Mouse (Mus musculus) lung, postnatal 10 days (tissue): ENCODE results near the gene Tmem266.
A peak's percentile ranks its signal among the peaks of the same experiment; 100 is the strongest.

Experiments
- DNase-seq: peaks from one replicate; pipeline ENCODE4 v3.0.0; 2021

Gene Tmem266

DNA sequence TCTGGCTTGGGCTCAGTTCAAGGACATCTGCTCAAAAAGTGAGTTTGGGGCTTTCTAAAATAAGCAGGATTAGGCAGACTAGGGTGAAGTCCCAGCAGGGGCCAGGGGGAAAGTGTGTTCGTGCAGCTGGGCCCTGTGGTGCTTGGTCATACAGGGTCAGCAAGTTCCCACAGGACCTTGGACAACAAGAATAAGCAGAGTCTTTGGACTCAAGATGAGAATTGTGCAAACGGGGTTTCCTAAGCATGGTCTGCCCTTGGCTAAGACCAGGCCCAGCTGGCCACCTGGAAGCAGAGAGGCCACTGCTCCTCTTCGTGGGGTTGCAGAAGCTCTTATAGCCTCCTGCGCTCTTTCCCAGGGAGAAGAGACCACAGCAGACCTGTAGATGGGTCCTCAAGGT is 77.5 kb downstream of the Tmem266 start:
- DNase-seq = peak; percentile 23

DNA sequence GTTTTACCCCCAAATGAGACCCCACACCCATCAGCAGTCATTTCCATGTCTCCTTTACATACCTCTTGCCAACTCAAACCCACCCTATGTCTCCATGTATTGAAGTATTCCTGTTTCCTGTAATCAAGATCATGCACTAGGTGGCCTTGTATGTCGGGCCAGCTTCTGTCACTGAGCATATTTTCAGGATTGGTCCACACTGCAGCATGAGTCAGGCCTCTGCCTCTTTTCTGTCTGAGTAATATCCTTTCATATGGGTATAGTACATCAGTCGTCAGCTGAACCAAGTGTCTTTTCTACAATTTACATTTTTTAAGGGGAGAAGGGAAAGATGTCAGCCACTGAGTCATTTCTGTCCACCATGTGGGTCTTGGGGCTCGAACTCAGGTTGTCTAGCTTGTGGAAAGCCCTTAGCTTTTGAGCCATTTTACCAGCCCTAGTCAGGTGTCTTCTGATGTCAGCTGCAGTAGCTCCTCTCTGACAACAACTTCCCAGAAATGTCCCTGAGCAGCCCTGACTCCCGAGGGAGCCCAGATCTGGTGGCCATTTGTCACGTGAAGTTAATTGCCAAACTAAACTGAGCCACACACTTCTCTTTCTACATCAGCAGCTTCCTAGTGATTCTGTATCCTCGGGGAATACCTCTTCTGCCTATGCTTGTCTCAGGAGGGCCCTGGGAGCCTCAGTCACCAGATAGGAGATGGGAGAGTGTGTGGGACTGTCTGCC is 78.4 kb downstream of the Tmem266 start:
- DNase-seq = no peak

DNA sequence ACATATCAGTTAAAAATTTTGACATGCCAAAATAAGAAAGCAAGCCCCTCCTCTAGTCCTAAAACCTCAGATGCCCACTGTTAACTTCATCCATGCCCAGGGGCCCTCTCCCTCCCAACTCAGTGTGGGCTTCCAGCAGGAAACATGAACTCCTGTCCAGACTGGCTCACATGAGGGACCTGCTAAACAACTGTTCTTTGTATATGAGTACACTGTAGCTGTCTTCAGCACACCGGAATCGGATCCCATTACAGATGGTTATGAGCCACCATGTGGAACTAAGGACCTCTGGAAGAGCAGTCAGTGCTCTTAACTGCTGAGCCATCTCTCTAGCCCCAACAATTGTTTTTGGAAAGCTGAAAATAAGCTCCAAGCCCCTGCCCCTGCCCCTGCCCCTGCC is 80.1 kb downstream of the Tmem266 start:
- no peak for DNase-seq

DNA sequence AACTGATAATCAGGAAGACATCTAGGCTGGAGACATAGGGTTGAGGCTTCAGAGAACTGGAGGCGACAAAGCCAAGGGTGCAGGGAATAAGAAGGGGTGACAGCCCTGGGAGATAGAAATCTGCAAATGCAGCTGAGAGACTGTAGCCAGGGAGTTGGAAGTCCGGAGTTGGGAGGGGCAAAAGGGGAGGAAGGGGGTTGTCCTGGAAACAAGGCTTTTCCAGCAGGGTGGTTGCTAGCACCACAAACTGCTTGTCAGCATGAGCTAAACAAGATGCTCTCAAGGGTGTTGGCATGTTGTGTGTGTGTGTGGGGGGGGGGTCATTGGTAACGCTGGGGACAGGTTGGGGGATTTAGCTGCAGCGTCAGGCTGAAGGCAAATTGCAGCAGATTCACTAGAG is 82.1 kb downstream of the Tmem266 start:
- peak; percentile 30 for DNase-seq

DNA sequence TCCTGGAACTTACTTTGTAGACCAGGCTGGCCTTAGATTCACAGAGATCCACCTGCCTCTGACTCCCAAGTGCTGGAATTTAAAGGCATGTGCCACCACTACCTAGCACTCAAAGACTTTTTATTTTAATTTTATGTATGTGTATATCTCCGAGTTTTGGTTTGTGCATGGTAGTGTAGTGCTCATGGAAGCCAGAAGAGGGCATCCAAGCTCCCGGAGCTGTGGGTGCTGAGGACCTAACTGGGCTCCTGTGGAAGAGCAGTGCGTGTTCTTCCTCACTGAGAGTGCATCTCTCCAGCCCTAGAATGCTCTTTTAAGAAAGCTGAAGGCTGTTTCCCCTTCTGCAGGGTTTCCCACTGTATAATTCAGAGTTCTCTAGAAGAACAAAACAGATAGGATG is 83.1 kb downstream of the Tmem266 start:
- no peak for DNase-seq

DNA sequence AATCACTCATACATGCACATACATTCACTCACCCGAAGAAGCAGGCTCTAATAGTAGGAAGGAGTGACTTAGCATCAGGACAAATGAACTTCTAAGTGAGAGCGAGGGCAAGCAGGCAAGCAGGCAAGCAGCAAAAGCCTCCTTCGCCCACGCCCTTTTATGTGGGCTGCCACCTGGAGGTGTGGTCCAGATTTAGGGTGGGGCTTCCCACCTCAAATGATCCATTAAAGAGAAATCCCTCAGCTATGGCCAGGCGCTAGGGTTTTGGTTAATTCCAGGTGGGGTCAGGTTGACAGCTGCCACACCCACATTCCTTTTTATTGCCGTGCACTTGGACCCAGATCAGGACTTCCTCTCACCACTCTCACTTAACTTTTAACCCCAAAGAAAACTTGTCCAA is 83.7 kb downstream of the Tmem266 start:
- DNase-seq = no peak

DNA sequence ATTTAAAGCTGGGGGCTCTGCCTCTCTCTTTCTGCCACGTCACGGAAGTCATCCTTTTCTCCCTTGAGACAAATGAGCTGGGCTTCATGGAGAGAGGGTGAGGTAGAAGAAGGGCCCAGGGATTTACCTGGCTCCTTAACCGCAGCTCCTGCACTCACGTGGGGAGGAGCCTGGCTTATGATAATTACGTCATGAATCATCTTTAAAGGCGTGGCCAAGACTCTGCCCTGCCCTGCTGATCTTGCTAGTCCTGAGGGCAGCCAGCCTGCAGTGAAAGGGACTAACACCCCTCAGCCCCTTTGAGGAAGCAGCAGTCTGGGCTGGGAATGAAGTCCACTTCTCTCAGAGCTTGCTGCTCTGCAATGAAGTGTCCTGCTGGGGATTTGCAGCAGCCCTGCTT is 84.4 kb downstream of the Tmem266 start:
- DNase-seq = no peak

DNA sequence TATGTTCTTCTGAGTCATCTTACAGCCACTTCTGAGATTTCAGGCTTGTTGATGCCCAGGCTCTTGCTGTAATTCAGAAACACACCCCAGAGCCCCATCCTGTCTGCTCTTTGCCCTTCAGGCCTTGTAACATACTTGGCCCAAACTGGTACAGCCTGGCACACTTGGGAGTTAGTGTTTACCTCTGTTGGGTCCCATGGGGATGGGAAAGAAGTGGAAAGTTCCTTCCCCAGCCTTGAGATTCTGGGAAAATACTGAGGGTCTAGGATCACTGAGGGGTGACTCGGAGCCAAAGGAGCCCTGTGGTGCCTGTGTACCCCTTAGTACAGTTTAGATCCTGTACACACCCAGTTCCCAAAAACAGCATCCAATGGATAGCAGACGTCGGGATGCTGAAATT is 95.1 kb downstream of the Tmem266 start:
- no peak for DNase-seq

DNA sequence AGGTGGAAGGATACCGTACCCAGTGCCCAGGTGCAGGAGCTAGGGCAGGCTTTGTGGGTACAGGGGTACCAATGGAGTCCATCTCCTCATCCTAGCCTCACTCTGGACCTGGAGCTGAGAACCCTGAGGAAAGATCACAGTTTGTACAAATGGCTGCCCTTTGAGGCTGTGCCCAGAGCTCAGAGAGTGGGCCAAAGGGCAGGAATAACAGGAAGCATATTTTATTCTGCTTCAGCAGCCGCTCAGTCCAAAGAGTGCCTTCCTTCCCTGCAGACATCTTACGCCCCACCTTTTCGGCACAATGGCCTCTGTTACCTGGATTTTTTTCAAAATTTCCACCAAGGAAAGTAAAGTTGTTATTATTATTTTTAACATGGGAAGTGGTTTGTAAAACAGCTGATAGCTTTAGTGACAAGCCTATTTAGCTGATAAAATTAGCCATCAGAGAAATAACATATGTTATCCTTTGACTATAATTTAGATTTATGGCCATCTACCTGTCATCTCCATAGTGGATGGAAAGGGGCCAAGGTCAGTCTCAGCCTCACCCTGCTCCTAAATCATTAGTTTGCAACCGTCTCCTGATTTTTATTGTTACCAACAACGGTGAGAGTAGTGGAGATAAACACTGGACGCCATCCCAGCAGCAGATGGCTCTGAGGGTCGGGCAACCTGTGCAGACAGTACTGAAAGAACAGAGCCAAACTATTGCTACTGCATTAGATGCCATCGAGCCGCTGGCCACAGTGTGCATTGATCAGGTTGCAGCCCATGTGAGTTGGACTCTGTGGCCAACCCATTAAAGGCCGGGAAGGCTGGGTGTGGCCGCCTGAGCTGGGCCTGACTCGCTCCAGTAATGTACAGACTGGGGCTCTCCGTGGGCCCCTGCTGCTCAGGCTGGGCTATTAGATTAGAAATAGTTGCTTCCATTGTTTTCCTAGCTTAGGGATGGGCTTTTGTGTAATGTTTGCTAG is 97.0 kb downstream of the Tmem266 start:
- no peak for DNase-seq

DNA sequence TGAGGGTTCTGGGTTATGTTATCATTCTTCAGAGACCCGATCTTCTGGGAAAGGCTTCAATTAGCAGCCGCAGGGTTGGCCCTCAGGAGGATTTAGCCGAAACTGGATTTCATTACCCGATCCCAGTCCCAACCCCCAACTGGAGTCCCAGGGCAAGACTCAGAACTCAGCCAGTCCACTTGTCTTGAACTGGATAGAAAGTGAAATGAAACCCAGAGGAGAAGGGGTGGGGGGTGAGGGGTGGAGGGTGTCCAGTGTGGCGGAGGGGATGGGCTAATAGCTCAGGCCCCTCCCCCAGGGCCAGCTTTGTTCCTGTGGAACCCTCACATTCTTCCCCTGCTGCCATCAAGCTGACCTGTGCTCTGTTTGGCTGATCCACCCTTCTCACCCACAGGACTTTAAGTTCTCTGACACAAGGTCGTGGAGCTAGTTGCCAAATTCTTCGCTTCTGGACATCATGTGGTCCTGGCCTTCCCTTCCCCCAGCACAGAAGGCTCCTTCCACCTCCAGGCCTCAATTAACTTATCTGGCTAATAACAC is 98.6 kb downstream of the Tmem266 start:
- no peak for DNase-seq

DNA sequence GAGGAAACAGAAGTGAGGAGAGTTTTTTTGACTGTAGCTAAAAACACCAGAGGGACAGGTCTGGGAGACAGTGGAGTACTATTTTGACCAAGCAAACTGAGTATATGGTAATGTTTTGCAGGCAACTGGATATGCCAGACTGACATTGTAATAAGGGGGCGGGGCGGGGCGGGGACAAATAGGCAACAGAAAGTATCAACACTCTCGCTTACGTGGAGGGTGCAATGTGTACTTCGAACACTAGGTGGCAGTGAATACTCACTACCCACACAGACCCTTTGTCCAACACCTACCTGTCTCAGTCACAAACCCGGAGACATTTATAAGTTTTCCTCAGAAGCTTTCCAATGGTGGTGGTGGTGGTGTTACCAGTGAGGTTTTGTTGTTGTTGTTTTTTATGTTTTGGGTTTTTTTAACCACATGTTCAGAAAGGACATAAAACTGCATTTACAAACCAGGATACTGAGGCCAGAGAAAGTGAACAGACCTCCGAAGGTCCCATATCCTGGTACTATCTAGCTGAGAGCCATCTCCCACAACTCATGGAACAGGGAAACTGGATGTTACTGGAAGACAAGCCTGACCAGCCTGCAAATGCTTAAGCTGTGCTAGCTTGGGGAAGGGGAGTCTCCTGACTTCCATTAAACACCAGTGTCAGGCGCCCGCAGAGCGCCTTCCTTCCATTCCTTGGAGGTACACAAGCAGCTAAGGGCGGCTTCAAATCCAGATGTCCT is 102.7 kb downstream of the Tmem266 start:
- peak; percentile 83 for DNase-seq

DNA sequence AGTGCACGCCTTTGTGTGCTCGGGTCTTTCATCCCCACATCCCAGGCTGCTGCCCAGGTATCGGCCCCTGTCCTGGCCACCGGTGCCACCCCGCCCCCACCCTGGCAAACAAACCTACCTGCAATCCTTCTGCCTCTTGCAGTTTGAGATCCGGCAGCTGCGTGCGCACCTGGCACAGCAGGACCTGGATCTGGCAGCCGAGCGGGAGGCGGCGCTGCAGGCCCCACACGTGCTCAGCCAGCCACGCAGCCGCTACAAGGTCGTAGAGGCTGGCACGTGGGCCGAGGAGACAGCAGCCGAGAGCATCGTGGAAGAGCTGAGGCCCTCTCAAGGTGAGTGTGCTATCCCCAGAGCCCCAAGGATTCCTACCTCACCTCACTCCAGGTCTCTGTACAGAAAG is 103.4 kb downstream of the Tmem266 start:
- DNase-seq = peak; percentile 47

DNA sequence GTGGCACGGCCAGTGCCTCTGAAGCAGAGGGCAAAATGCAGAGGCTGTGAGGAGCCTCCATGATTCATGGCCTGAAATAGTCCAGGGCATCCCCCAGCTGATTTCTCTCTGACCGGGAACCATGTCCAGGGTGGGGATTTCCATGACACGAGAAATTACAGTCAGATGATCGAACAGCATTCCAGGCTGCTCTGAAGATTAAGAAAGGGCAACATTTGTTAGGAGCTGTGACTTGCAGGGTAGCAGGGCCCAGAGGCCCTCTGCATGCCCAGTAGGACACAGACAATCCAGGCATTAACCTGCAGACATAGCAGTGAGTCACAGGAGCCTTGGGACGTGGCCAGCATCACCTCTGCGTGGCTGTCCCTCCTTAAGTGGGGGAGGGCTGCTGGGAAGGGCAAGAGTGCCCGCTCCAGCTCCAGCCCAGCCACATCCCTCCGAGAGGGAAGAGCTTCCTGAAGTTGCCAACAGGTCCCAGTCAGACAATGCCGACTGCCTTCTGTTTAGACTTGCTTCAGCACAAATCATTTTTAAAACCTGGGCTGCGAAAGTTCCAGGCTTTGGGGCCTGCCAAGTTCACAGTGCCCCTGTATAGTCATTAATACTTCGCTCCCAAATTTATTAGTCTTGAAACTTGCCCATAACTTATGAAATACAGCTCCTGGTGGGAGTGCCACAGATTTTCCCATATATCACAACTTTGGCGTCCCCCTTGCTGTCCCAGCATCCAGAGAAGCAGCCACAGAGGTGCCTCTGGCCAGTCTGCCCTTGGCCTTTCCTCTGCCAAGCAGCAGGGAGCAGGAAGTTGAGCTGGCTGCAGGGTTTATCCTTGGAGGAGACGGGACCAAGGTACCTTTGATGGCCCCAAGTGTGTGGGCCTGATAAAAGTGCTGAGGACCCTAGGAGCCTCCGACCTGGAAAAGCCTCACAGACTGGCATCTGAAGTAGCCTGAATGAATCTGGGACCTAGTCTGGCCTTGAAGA is 105.9 kb downstream of the Tmem266 start:
- DNase-seq = no peak

DNA sequence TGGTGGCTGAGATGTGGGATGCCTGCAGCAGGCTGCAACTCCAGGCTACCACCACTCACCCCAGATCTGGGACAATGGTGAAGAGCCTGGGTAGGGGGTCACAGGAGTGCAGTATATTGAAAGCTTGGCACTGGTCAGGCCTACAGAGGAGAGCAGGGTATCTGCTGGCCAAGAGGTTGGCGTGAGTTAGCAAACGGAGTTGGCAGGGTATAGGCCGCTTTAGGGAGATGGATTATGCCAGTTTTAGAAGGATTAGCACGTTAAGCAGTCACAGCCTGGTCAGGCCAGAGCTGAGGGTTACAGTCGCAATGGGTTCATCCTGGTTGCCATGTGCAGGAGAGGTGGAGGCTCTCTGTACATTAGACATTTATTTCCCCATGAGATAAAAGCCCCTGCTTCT is 107.2 kb downstream of the Tmem266 start:
- no peak for DNase-seq

DNA sequence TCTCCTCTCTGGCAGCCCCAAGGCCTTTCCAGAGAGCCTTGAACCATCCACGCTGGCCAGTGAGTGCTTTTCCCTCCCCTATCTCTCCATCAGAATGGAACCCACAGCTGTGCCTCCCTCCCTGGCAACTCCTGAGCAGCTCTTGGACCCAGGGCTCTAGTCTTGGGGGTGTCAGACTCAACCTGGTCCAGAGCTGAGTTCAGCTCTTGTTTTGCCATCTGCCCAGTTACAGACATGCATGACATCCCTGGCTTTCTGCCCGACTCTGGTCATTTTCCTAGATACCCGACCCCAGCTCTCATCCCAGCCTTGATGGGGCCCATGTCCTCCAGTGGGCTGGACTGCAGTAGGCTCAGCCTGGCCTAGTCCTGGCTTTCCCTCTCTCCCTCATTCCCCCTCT is 111.7 kb downstream of the Tmem266 start:
- no peak for DNase-seq

DNA sequence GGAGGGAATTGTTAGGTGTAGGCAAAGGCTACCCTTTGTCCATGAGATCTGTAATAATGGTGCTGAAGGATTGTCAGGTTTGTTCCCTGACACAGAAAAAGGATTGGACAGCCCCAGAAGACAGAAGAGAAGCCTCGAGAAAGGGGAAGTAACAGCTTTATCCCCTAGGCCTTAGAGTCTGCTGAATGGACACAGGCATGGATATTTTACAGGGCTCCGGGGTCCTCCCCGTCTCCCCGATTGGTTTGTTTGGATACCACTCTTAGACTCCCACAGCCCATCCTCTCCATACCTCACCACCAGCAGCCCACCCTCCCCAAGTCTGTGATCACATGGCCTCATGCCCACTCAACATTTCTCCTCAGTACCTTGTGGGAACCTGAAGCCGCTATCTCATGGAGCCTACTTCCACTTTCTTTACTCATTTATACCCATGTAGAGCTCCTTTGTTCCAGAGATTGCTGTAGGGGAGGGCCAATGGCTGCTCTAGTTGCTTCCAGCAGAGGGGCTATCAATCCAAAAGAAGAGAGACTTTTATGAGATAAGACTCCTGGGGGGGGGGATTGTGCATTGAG is 112.6 kb downstream of the Tmem266 start:
- no peak for DNase-seq

DNA sequence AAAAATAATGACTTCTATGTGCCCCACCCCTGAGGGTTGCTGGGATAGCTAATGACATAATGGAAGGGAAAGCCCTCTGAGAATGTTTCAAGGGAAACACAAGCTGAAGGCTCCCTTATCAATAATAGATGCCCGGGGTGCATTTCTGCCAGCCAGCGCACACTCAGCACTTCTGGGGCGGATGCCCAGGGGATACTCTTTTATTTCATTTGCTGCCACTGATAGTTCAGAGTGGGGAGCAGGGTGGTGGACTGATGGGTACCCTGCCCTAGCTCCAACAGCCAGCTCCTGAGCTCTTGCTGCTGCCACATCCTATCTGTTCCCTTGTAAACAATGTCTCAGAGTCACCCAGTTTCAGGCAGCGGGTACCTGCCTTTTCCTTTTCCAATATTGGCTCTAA is 120.8 kb downstream of the Tmem266 start:
- no peak for DNase-seq

DNA sequence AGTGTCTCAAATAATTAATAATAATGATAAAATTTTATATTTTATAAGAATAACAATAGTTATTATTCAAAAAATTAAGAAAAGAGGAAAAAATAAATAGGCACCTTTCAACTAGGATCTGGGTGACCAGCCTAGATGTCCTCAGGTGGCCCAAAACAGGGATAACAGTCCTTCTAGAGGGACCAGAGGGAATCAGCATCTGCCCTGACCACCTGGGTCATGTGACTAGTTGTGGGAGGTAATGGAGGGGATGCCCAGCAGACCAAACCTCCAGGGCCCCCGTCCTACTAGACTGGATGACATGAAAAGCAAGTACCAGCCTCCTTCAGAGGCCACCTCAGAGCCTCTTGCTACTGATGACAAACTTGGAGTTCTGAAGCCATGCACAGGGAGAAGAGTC is 122.4 kb downstream of the Tmem266 start:
- no peak for DNase-seq

DNA sequence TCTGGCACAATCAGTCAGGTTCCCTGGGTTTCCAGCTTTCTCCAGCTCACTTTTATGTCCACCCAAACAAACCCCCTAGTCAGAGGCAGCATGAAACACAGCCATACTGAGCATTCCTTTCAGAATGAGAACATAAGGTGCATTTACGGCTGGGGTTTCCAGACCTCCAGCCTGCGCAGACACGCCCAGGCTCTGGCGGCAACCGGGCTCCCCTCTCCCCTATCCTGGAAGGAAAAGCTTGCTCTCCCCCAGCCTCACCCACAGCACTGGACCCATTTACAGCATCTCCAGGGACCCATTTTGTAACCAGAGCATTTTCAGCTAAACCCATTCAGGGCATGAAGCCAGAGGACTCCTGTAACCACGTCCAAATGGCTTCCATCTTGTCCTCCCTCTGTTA is 123.3 kb downstream of the Tmem266 start:
- DNase-seq = no peak

DNA sequence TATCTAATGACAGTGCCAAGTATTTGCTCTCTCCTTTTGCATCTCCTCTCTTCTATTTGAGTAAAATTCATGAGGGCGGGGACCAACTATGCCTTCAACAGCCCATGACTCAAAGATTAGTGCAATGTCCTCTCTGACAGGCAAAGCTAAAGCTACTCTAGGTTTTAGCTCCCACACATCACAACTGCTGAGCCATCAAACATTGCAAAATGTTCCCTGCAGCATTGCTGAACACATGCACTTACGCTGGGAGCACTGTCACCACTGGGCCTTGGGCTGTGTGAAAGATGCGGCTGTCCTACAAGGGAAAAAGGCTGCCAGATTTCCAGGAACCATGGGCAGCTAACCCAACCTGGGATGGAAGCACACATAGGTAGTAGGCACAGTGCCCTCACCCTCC is 124.7 kb downstream of the Tmem266 start:
- DNase-seq = no peak

DNA sequence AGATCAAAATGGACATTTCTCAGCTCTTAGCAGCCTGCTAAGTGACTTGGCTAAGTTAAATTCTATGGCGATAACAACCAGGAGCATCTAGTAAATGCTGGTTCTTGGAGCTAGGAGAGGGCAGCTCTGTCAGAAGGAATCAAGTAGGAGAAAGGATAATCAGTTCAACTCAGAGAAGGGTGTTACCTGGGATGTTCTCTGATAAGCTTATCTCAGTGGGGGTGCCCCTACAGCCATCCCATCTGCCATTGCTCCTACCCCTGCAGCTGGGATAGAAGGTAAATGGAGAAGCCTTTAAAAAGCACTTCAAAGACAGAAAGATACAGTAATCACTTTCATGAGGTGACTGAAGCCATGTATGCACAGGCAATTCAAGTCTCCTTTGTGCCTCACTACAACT is 126.2 kb downstream of the Tmem266 start:
- no peak for DNase-seq

DNA sequence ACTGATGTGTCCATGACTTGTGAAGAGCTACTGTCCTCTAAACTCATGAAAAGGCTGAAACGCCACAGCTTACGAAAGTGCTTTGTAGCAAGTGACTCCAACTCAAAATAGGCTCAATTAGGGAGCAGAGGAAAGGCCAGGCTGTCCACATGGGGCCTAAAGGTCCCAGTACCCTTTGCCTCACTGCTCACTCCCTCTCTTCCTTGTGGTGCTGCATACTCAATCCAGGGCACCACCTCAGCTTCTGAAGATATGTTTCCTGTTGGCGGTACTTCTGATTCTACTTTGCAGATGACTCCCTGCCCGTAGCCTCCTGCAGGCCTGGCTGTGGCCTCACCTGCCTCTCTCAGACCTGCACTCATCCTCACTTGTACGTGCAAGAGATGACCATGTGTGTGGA is 126.7 kb downstream of the Tmem266 start:
- no peak for DNase-seq
